Mouse (Mus musculus) layer of hippocampus, postnatal 14 days (tissue): ENCODE measurements around the gene Ddx54. TPM values are rescaled to one million over a fixed set of nuclear protein-coding genes. Genes with fewer than 3 reads are reported as not detected.
A peak's percentile ranks its signal among the peaks of the same experiment; 100 is the strongest.

Experiments
- DNase-seq, 2 experiments: peaks; one replicate each; pipeline ENCODE4 v3.0.0; 2021 to 2022; ENCODE audit warnings: low spot score in 2 of 2, mixed read lengths in 1 of 2
- long read RNA-seq, 2 experiments: library from polyadenylated mRNA; stranded (forward); transcript quantifications; one replicate each; pipeline ENCODE4 v2.0.0; 2021
- total RNA-seq, 2 experiments: library from RNA; stranded (reverse); gene quantifications; 2 replicates each; pipeline ENCODE4 v1.2.3; 2021

The Ddx54 gene
- 10 to 100 TPM; 41.7 to 44.4 TPM for total RNA-seq
- long read RNA-seq, experiment 1, full-length matches to known transcripts: 48 of 63 reads
- long read RNA-seq, experiment 1, partial matches to known transcripts: 13 of 63 reads
- long read RNA-seq, experiment 1, other reads (novel, unspliced or antisense): 2 of 63 reads
- long read RNA-seq, experiment 2, full-length matches to known transcripts: 68 of 85 reads
- long read RNA-seq, experiment 2, partial matches to known transcripts: 14 of 85 reads
- long read RNA-seq, experiment 2, other reads (novel, unspliced or antisense): 3 of 85 reads

- peak; percentile 99 for DNase-seq
Measured at GRCm38 (mm10) chr5:120612442-120612821, at the start of gene Ddx54, which contains the start of gene Rita1. Gene Ddx54 (plus strand): TSS chr5:120612739. Gene Rita1 (minus strand): TSS chr5:120612589.

- no peak for DNase-seq
Measured at GRCm38 (mm10) chr5:120562956-120563913, 49.3 kb upstream of the Ddx54 start.

GRCm38 (mm10) chr5:120563914-120564311, 48.6 kb upstream of the Ddx54 start:
- DNase-seq: no peak

GRCm38 (mm10) chr5:120565171-120565905, 47.2 kb upstream of the Ddx54 start:
- DNase-seq: no peak

- DNase-seq: peak in 1 of 2 experiments; percentile 80
Measured at GRCm38 (mm10) chr5:120566101-120566500, 46.4 kb upstream of the Ddx54 start.

GRCm38 (mm10) chr5:120566681-120567252, 45.8 kb upstream of the Ddx54 start:
- no peak for DNase-seq

GRCm38 (mm10) chr5:120567253-120567701, 45.3 kb upstream of the Ddx54 start:
- DNase-seq: no peak

- no peak for DNase-seq
Measured at GRCm38 (mm10) chr5:120567761-120568211, 44.8 kb upstream of the Ddx54 start.

- DNase-seq: no peak
Measured at GRCm38 (mm10) chr5:120568336-120568768, 44.2 kb upstream of the Ddx54 start.

- no peak for DNase-seq
Measured at GRCm38 (mm10) chr5:120568964-120569363, 43.6 kb upstream of the Ddx54 start.

GRCm38 (mm10) chr5:120569791-120570190, 42.7 kb upstream of the Ddx54 start:
- DNase-seq: no peak

GRCm38 (mm10) chr5:120570289-120570897, 42.1 kb upstream of the Ddx54 start:
- no peak for DNase-seq

- DNase-seq: no peak
Measured at GRCm38 (mm10) chr5:120571056-120571740, 41.3 kb upstream of the Ddx54 start.

- no peak for DNase-seq
Measured at GRCm38 (mm10) chr5:120574469-120575063, 38.0 kb upstream of the Ddx54 start.

GRCm38 (mm10) chr5:120576781-120577301, 35.7 kb upstream of the Ddx54 start:
- no peak for DNase-seq

GRCm38 (mm10) chr5:120577935-120578441, 34.6 kb upstream of the Ddx54 start:
- no peak for DNase-seq

GRCm38 (mm10) chr5:120578504-120579081, 33.9 kb upstream of the Ddx54 start:
- no peak for DNase-seq

GRCm38 (mm10) chr5:120579211-120579897, 33.2 kb upstream of the Ddx54 start:
- DNase-seq: no peak
